Mouse (Mus musculus): ENCODE results near the gene Mapk10. TPM values are rescaled to one million over a fixed set of nuclear protein-coding genes. Genes with fewer than 3 reads are reported as not detected.

Gene Mapk10
- polyA plus RNA-seq, 1 experiment from 2014 or later: 86.2 TPM

GRCm38 (mm10) chr5:103161574-103161973, 49.6 kb downstream of the Mapk10 start:
- WGBS: 15% methylated on average over 3 of the region's 3 CpGs
- H3K36me3 ChIP-seq: no peaks in the 10 kb centered on the region
- peak overlapping the region; percentile 38 for H3K4me2 ChIP-seq
- H3K27me3 ChIP-seq: no peaks in the 10 kb centered on the region
- H3K4me3 ChIP-seq: no peak overlapping the region
- no peak for ATAC-seq (ENCODE audit: low FRiP score, low read depth)
- H3K4me1 ChIP-seq (replicated peaks): peaks cover 32% of the 10 kb centered on the region
- no peak overlapping the region for H3K9ac ChIP-seq
- no peaks in the 10 kb centered on the region for H3K9me3 ChIP-seq
- peak overlapping the region; percentile 86 for H3K27ac ChIP-seq (replicated peaks)

GRCm38 (mm10) chr5:103161196-103161540, 50.0 kb downstream of the Mapk10 start:
- peak overlapping the region; percentile 86 for H3K27ac ChIP-seq (replicated peaks)
- no peaks in the 10 kb centered on the region for H3K36me3 ChIP-seq
- H3K4me1 ChIP-seq (replicated peaks): peaks cover 32% of the 10 kb centered on the region
- no peaks in the 10 kb centered on the region for H3K27me3 ChIP-seq
- ATAC-seq (ENCODE audit: low FRiP score, low read depth): peak; percentile 93
- H3K4me3 ChIP-seq: no peak overlapping the region
- H3K4me2 ChIP-seq: peak overlapping the region; percentile 38
- 11% methylated on average over 1 of the region's 1 CpGs for WGBS
- no peaks in the 10 kb centered on the region for H3K9me3 ChIP-seq
- H3K9ac ChIP-seq: no peak overlapping the region

- Histone ChIP-seq H3K4me1 (replicated peaks) (peaks cover 32% of the 10 kb centered on the region), H3K4me3 (no peak overlapping the region), H3K9me3 (no peaks in the 10 kb centered on the region), H3K36me3 (no peaks in the 10 kb centered on the region), H3K9ac (no peak overlapping the region), H3K27me3 (no peaks in the 10 kb centered on the region), H3K27ac (replicated peaks) (peak overlapping the region; percentile 86), H3K4me2 (peak overlapping the region; percentile 38)
- peak; percentile 67 for ATAC-seq (ENCODE audit: low FRiP score, low read depth)
- WGBS: 17% methylated on average over 8 of the region's 8 CpGs
Measured at GRCm38 (mm10) chr5:103160314-103161195, 50.6 kb downstream of the Mapk10 start.

GRCm38 (mm10) chr5:103140935-103141334, 70.2 kb downstream of the Mapk10 start:
- H3K9ac ChIP-seq: no peak overlapping the region
- WGBS: 29% methylated on average over 5 of the region's 5 CpGs
- 0 out of 2 replicates have a peak, but pooled peaks have one; percentile 65 for ATAC-seq (ENCODE audit: low FRiP score, low read depth)
- H3K36me3 ChIP-seq: no peaks in the 10 kb centered on the region
- peaks cover 11% of the 10 kb centered on the region for H3K4me1 ChIP-seq (replicated peaks)
- H3K9me3 ChIP-seq: no peaks in the 10 kb centered on the region
- 0 out of 2 replicates have a peak overlapping the region, but pooled peaks have one; percentile 18 for H3K27ac ChIP-seq (replicated peaks)
- no peak overlapping the region for H3K4me3 ChIP-seq
- no peak overlapping the region for H3K4me2 ChIP-seq
- no peaks in the 10 kb centered on the region for H3K27me3 ChIP-seq

- WGBS: 74% methylated on average over 9 of the region's 9 CpGs
- no peak; the same call in 1 of the 2 replicates for ATAC-seq (ENCODE audit: low FRiP score, low read depth)
- Histone ChIP-seq H3K36me3 (no peaks in the 10 kb centered on the region), H3K9ac (no peak overlapping the region), H3K4me1 (replicated peaks) (no peaks in the 10 kb centered on the region), H3K4me2 (no peak overlapping the region), H3K9me3 (no peaks in the 10 kb centered on the region), H3K27ac (replicated peaks) (no peak overlapping the region), H3K4me3 (no peak overlapping the region), H3K27me3 (no peaks in the 10 kb centered on the region)
Measured at GRCm38 (mm10) chr5:103134839-103135238, 76.3 kb downstream of the Mapk10 start.

GRCm38 (mm10) chr5:103133626-103134025, 77.5 kb downstream of the Mapk10 start:
- Histone ChIP-seq H3K4me2 (no peak overlapping the region), H3K4me3 (no peak overlapping the region), H3K27ac (replicated peaks) (no peak overlapping the region), H3K9ac (no peak overlapping the region), H3K36me3 (no peaks in the 10 kb centered on the region), H3K4me1 (replicated peaks) (no peaks in the 10 kb centered on the region), H3K27me3 (no peaks in the 10 kb centered on the region), H3K9me3 (no peaks in the 10 kb centered on the region)
- no peak for ATAC-seq (ENCODE audit: low FRiP score, low read depth)
- WGBS: 80% methylated on average over 9 of the region's 9 CpGs

GRCm38 (mm10) chr5:103132814-103133213, 78.3 kb downstream of the Mapk10 start:
- H3K27me3 ChIP-seq: no peaks in the 10 kb centered on the region
- ATAC-seq (ENCODE audit: low FRiP score, low read depth): no peak
- H3K27ac ChIP-seq (replicated peaks): no peak overlapping the region
- no peak overlapping the region for H3K4me2 ChIP-seq
- no peak overlapping the region for H3K9ac ChIP-seq
- H3K36me3 ChIP-seq: no peaks in the 10 kb centered on the region
- H3K9me3 ChIP-seq: no peaks in the 10 kb centered on the region
- H3K4me1 ChIP-seq (replicated peaks): no peaks in the 10 kb centered on the region
- no peak overlapping the region for H3K4me3 ChIP-seq
- 80% methylated on average over 6 of the region's 6 CpGs for WGBS

GRCm38 (mm10) chr5:103119618-103120017, 91.5 kb downstream of the Mapk10 start:
- Histone ChIP-seq H3K9ac (no peak overlapping the region), H3K4me3 (no peak overlapping the region), H3K36me3 (no peaks in the 10 kb centered on the region), H3K4me1 (replicated peaks) (no peaks in the 10 kb centered on the region), H3K27me3 (no peaks in the 10 kb centered on the region), H3K9me3 (no peaks in the 10 kb centered on the region), H3K4me2 (no peak overlapping the region), H3K27ac (replicated peaks) (no peak overlapping the region)
- 90% methylated on average over 3 of the region's 3 CpGs for WGBS
- ATAC-seq (ENCODE audit: low FRiP score, low read depth): no peak

GRCm38 (mm10) chr5:103115571-103115970, 95.6 kb downstream of the Mapk10 start:
- Histone ChIP-seq H3K27me3 (no peaks in the 10 kb centered on the region), H3K4me3 (no peak overlapping the region), H3K27ac (replicated peaks) (no peak overlapping the region), H3K9ac (no peak overlapping the region), H3K36me3 (no peaks in the 10 kb centered on the region), H3K4me1 (replicated peaks) (no peaks in the 10 kb centered on the region), H3K9me3 (no peaks in the 10 kb centered on the region), H3K4me2 (no peak overlapping the region)
- ATAC-seq (ENCODE audit: low FRiP score, low read depth): no peak
- 93% methylated on average over 7 of the region's 7 CpGs for WGBS

GRCm38 (mm10) chr5:103112471-103112870, 98.7 kb downstream of the Mapk10 start:
- no peak overlapping the region for H3K4me3 ChIP-seq
- no peak for ATAC-seq (ENCODE audit: low FRiP score, low read depth)
- no peak overlapping the region for H3K9ac ChIP-seq
- 89% methylated on average over 7 of the region's 7 CpGs for WGBS
- no peak overlapping the region for H3K27ac ChIP-seq (replicated peaks)
- no peaks in the 10 kb centered on the region for H3K9me3 ChIP-seq
- no peaks in the 10 kb centered on the region for H3K36me3 ChIP-seq
- H3K4me2 ChIP-seq: no peak overlapping the region
- no peaks in the 10 kb centered on the region for H3K4me1 ChIP-seq (replicated peaks)
- no peaks in the 10 kb centered on the region for H3K27me3 ChIP-seq

- Histone ChIP-seq H3K27ac (replicated peaks) (no peak overlapping the region), H3K4me2 (no peak overlapping the region), H3K36me3 (no peaks in the 10 kb centered on the region), H3K4me1 (replicated peaks) (no peaks in the 10 kb centered on the region), H3K27me3 (no peaks in the 10 kb centered on the region), H3K9ac (no peak overlapping the region), H3K4me3 (no peak overlapping the region), H3K9me3 (no peaks in the 10 kb centered on the region)
- 89% methylated on average over 1 of the region's 1 CpGs for WGBS
- ATAC-seq (ENCODE audit: low FRiP score, low read depth): no peak
Measured at GRCm38 (mm10) chr5:103109409-103109808, 101.7 kb downstream of the Mapk10 start.

GRCm38 (mm10) chr5:103105441-103106414, 105.4 kb downstream of the Mapk10 start:
- no peaks in the 10 kb centered on the region for H3K9me3 ChIP-seq
- no peak for ATAC-seq (ENCODE audit: low FRiP score, low read depth)

More at GRCm38 (mm10) chr5:103105441-103106414, 105.4 kb downstream of the Mapk10 start:
- no peaks in the 10 kb centered on the region for H3K27me3 ChIP-seq
- no peak overlapping the region for H3K27ac ChIP-seq (replicated peaks)
- 77% methylated on average over 10 of the region's 10 CpGs for WGBS
- H3K4me3 ChIP-seq: no peak overlapping the region
- H3K4me1 ChIP-seq (replicated peaks): no peaks in the 10 kb centered on the region; the same call in 1 of the 2 replicates
- H3K4me2 ChIP-seq: no peak overlapping the region
- H3K9ac ChIP-seq: no peak overlapping the region
- H3K36me3 ChIP-seq: no peaks in the 10 kb centered on the region
